Mouse (Mus musculus) liver, adult 2 months (tissue): ENCODE data around the gene Gnat2. TPM values are rescaled to one million over a fixed set of nuclear protein-coding genes. Genes with fewer than 3 reads are reported as not detected.

Experiments
- DNase-seq: peaks from one replicate; pipeline ENCODE4 v3.0.0-alpha.2; 2011; ENCODE audit warnings: low read depth, low spot score; ENCODE audit errors: extremely low read depth
- H3K27ac ChIP-seq: fragments of 200-500 bp; replicated peaks from 2 replicates; pipeline ENCODE4 v1.5.1; 2012; ENCODE audit warnings: low read depth, mild to moderate bottlenecking, control low read depth, inconsistent platforms, low read length; ENCODE audit not compliant: insufficient read depth
- H3K27me3 ChIP-seq: fragments of 200-500 bp; 2 replicates; pipeline ENCODE4 v1.6.1; 2012; ENCODE audit warnings: mild to moderate bottlenecking, moderate library complexity, low read length, inconsistent platforms; ENCODE audit not compliant: control insufficient read depth, insufficient read depth
- H3K36me3 ChIP-seq: fragments of 200-500 bp; 2 replicates; pipeline ENCODE4 v1.6.1; 2012; ENCODE audit warnings: low read length, inconsistent platforms; ENCODE audit not compliant: control insufficient read depth, insufficient read depth
- H3K4me1 ChIP-seq: fragments of 200-500 bp; 2 replicates; pipeline ENCODE4 v1.6.1; 2011; ENCODE audit warnings: low read length; ENCODE audit not compliant: control insufficient read depth, insufficient read depth
- H3K4me3 ChIP-seq: fragments of 200-500 bp; 2 replicates; pipeline ENCODE4 v1.5.1; 2011; ENCODE audit warnings: low read depth, mild to moderate bottlenecking, control low read depth, low read length, moderate library complexity; ENCODE audit not compliant: insufficient read depth
- H3K79me2 ChIP-seq: fragments of 200-500 bp; 2 replicates; pipeline ENCODE4 v1.6.1; 2012; ENCODE audit warnings: inconsistent platforms, mild to moderate bottlenecking, low read length, moderate library complexity; ENCODE audit not compliant: control insufficient read depth, insufficient read depth
- H3K9ac ChIP-seq: fragments of 200-500 bp; 2 replicates; pipeline ENCODE4 v1.6.1; 2012; ENCODE audit warnings: low read depth, mild to moderate bottlenecking, control low read depth, inconsistent platforms, low read length
- CTCF ChIP-seq: fragments of 200-500 bp; IDR thresholded peaks from 2 replicates; pipeline ENCODE4 v1.5.1; 2011; ENCODE audit warnings: low read depth, low read length, control low read depth
- POLR2A ChIP-seq: fragments of 200-500 bp; IDR thresholded peaks from 2 replicates; pipeline ENCODE4 v1.6.1; 2011; ENCODE audit warnings: low read length, control low read depth; ENCODE audit not compliant: insufficient read depth; ENCODE audit errors: extremely low read depth
- WGBS: fragments of 180-500 bp; shearing (Covaris S2); methylation state at CpG from one replicate; pipeline ENCODE4 v1.1.7; 2018; 5-methylcytosine and 5-hydroxymethylcytosine counted together
- polyA plus RNA-seq: library from polyadenylated mRNA; depleted of rRNA; stranded (reverse); fragments of >200 nt; gene quantifications from 2 replicates; pipeline ENCODE4 v1.2.3, GENCODE M21; 2012
- total RNA-seq: library from RNA; depleted of rRNA; stranded (reverse); fragments of >200 nt; gene quantifications from 2 replicates; pipeline ENCODE4 v1.2.3, GENCODE M21; 2014

Gnat2 gene
- total and polyA plus RNA-seq, 2 experiments, result 1.5 to 2.9 TPM

GRCm38 (mm10) chr3:108112246-108112645 is 19.7 kb downstream of the Gnat2 start:
- Histone ChIP-seq H3K27ac (no peak overlapping the region), H3K27me3 (no peaks in the 10 kb centered on the region), H3K9ac (no peak overlapping the region), H3K4me3 (no peak overlapping the region), H3K4me1 (peaks cover 22% of the 10 kb centered on the region), H3K36me3 (peaks cover 29% of the 10 kb centered on the region), H3K79me2 (no peaks in the 10 kb centered on the region)
- WGBS, result 13% methylated on average over 7 of the region's 7 CpGs
- DNase-seq, result peak; percentile 72
- no peak for TF ChIP-seq POLR2A
- TF ChIP-seq CTCF, result no peak

GRCm38 (mm10) chr3:108112666-108113065 is 20.1 kb downstream of the Gnat2 start:
- peaks cover 22% of the 10 kb centered on the region for H3K4me1 ChIP-seq
- H3K36me3 ChIP-seq, result peaks cover 31% of the 10 kb centered on the region
- no peak overlapping the region for H3K9ac ChIP-seq
- 72% methylated on average over 4 of the region's 4 CpGs for WGBS
- TF ChIP-seq POLR2A, result no peak
- TF ChIP-seq CTCF, result no peak
- H3K4me3 ChIP-seq, result no peak overlapping the region
- H3K27me3 ChIP-seq, result no peaks in the 10 kb centered on the region
- no peak for DNase-seq
- H3K79me2 ChIP-seq, result no peaks in the 10 kb centered on the region
- no peak overlapping the region for H3K27ac ChIP-seq

- no peak for TF ChIP-seq CTCF
- TF ChIP-seq POLR2A, result no peak
- H3K27me3 ChIP-seq, result no peaks in the 10 kb centered on the region
- peak; percentile 99 for DNase-seq
- WGBS, result 10% methylated on average over 7 of the region's 7 CpGs
- peaks cover 21% of the 10 kb centered on the region for H3K36me3 ChIP-seq
- H3K4me1 ChIP-seq, result peaks cover 22% of the 10 kb centered on the region
- H3K27ac ChIP-seq, result no peak overlapping the region
- H3K9ac ChIP-seq, result no peak overlapping the region
- H3K79me2 ChIP-seq, result no peaks in the 10 kb centered on the region
- H3K4me3 ChIP-seq, result no peak overlapping the region
Measured at GRCm38 (mm10) chr3:108113591-108114289, 21.2 kb downstream of the Gnat2 start.

GRCm38 (mm10) chr3:108117465-108117864 is 24.9 kb downstream of the Gnat2 start:
- DNase-seq, result no peak
- 90% methylated on average over 6 of the region's 6 CpGs for WGBS
- Histone ChIP-seq H3K27ac (no peak overlapping the region), H3K36me3 (peaks cover 19% of the 10 kb centered on the region; the same call in 1 of the 2 replicates), H3K27me3 (no peaks in the 10 kb centered on the region), H3K4me3 (no peak overlapping the region), H3K79me2 (peaks cover 6% of the 10 kb centered on the region; the same call in 1 of the 2 replicates), H3K4me1 (peaks cover 20% of the 10 kb centered on the region), H3K9ac (no peak overlapping the region)
- TF ChIP-seq CTCF, result no peak

GRCm38 (mm10) chr3:108121101-108121500 is 28.5 kb downstream of the Gnat2 start:
- TF ChIP-seq CTCF (no peak), POLR2A (no peak)
- Histone ChIP-seq H3K27me3 (no peaks in the 10 kb centered on the region), H3K9ac (no peak overlapping the region), H3K27ac (no peak overlapping the region), H3K79me2 (peaks cover 6% of the 10 kb centered on the region; the same call in 1 of the 2 replicates), H3K36me3 (peaks cover 22% of the 10 kb centered on the region), H3K4me1 (peaks cover 13% of the 10 kb centered on the region; the same call in 1 of the 2 replicates), H3K4me3 (no peak overlapping the region)
- peak; percentile 61 for DNase-seq
- WGBS, result 50% methylated on average over 3 of the region's 3 CpGs

GRCm38 (mm10) chr3:108123242-108123641 is 30.7 kb downstream of the Gnat2 start:
- Histone ChIP-seq H3K79me2 (peaks cover 11% of the 10 kb centered on the region), H3K36me3 (peaks cover 17% of the 10 kb centered on the region), H3K4me3 (no peak overlapping the region), H3K4me1 (peaks cover 13% of the 10 kb centered on the region; the same call in 1 of the 2 replicates), H3K27me3 (no peaks in the 10 kb centered on the region), H3K27ac (no peak overlapping the region), H3K9ac (no peak overlapping the region)
- DNase-seq, result no peak
- TF ChIP-seq CTCF (no peak), POLR2A (no peak)
- 70% methylated on average over 5 of the region's 5 CpGs for WGBS
